Mouse (Mus musculus) hindbrain, embryonic 10.5 days (tissue): Measurements from ENCODE around the gene Rasd1. TPM values are rescaled to one million over a fixed set of nuclear protein-coding genes. Genes with fewer than 3 reads are reported as not detected.
"Not testable (repeated sequence)": the region's sequence is repeated elsewhere in the genome, so short reads cannot be mapped to it uniquely, and the experiment has no call there.

Experiments
- DNase-seq: peaks from one replicate; pipeline ENCODE4 v3.0.0-alpha.2; 2017; ENCODE audit warnings: low spot score
- H3K27ac ChIP-seq: fragments of 300-500 bp; sonication (generic); 2 replicates; pipeline ENCODE4 v1.5.1; 2016; ENCODE audit warnings: mild to moderate bottlenecking, moderate library complexity
- H3K27me3 ChIP-seq: fragments of 300-500 bp; sonication (generic); 2 replicates; pipeline ENCODE4 v1.6.1; 2016; ENCODE audit warnings: mild to moderate bottlenecking; ENCODE audit not compliant: poor library complexity, insufficient read depth, severe bottlenecking
- H3K36me3 ChIP-seq: fragments of 300-500 bp; sonication (generic); 2 replicates; pipeline ENCODE4 v1.6.1; 2016; ENCODE audit warnings: mild to moderate bottlenecking, moderate library complexity
- H3K4me1 ChIP-seq: fragments of 300-500 bp; sonication (generic); replicated peaks from 2 replicates; pipeline ENCODE4 v1.6.1; 2016; ENCODE audit warnings: mild to moderate bottlenecking
- H3K4me3 ChIP-seq: fragments of 300-500 bp; sonication (generic); 2 replicates; pipeline ENCODE4 v1.5.1; 2016; ENCODE audit warnings: mild to moderate bottlenecking, moderate library complexity
- H3K9me3 ChIP-seq: fragments of 300-500 bp; sonication (generic); 2 replicates; pipeline ENCODE4 v1.6.1; 2016; ENCODE audit warnings: mild to moderate bottlenecking, moderate library complexity
- WGBS: fragments of 180-500 bp; shearing (Covaris S2); methylation state at CpG from one replicate; pipeline ENCODE4 v1.1.7; 2016; 5-methylcytosine and 5-hydroxymethylcytosine counted together
- polyA plus RNA-seq: library from polyadenylated mRNA; unstranded; fragments of >200 nt; fragmentation: Nextera tagmentation; extraction: Ambion mirVana; gene quantifications from 2 replicates; pipeline ENCODE4 v1.2.1, GENCODE M21; 2016

Gene Rasd1
- polyA plus RNA-seq, 1 experiment from 2014 or later, result 2.9 TPM

DNA sequence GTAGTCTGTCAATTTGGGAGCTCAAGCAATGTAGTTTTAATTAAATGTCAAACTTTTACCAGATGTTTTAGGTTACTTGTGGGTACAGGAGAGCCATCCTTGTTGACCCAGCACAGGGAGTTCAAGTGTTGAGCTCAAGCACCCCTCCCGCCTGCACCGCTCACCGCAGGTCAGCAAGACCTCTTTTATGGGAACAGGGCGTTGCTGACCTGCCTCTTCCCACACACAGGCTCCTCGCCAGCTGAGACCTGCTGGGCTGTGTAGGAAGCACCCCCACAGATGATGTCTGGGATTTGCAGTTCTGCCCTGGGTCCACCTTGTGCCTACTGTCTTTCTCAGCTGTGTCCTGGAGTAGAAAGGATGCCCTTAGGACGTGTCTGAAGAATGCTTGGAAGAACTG is 8.0 kb downstream of the Rasd1 start:
- Histone ChIP-seq H3K9me3 (no peaks in the 10 kb centered on the region), H3K27ac (no peak overlapping the region), H3K4me1 (peaks cover 5% of the 10 kb centered on the region; the same call in 1 of the 2 replicates), H3K4me3 (no peak overlapping the region), H3K27me3 (peaks cover 6% of the 10 kb centered on the region; the same call in 1 of the 2 replicates), H3K36me3 (peaks cover 36% of the 10 kb centered on the region)
- no peak for DNase-seq
- 84% methylated on average over 6 of the region's 6 CpGs for WGBS

DNA sequence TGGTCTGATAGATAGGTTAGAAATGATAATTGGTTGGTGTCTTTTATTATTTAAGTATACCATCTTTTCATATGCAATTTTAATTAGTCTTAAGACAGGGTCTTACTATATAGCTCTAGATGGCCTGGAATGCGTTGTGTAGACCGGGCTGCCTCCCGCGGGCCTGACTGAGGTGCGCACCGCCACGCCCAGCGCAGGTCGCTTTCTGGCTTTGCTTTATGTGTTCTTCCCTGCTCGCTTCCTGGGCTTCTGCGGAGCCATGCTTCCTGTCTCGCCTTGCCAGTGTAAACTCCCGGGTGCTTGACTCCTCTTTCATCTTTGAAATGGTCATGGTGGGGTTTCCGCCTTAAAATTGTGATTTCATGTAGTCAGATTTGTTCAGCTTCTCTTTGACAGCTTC is 11.9 kb downstream of the Rasd1 start:
- WGBS, result 89% methylated on average over 14 of the region's 14 CpGs
- H3K27ac ChIP-seq, result no peak overlapping the region
- H3K4me1 ChIP-seq, result peaks cover 11% of the 10 kb centered on the region
- H3K36me3 ChIP-seq, result peaks cover 29% of the 10 kb centered on the region
- DNase-seq, result no peak
- no peak overlapping the region for H3K4me3 ChIP-seq
- no peaks in the 10 kb centered on the region for H3K27me3 ChIP-seq
- no peaks in the 10 kb centered on the region for H3K9me3 ChIP-seq

DNA sequence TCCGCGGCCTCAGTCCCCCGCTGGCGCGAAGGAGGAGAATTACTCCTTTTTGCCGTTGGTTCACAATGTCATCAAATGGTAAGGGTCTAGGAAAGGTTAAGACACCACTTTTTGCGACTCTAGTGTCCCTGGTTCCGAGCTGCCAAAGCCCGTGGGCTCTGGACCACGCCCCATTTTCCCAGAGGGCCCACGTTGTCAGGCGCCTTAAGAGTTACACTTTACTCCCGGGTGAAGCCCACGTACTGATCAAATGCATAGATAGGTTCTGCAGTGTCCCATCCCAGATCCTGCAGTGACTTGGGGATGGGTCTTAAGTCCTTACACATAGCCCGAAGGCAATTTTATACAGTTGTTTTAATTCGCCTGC is 16.4 kb downstream of the Rasd1 start:
- Histone ChIP-seq H3K27me3 (no peaks in the 10 kb centered on the region), H3K36me3 (peaks cover 8% of the 10 kb centered on the region; the same call in 1 of the 2 replicates), H3K9me3 (no peaks in the 10 kb centered on the region), H3K27ac (peak overlapping the region; percentile 98), H3K4me1 (peaks cover 21% of the 10 kb centered on the region), H3K4me3 (peak overlapping the region; percentile 98)
- no peak for DNase-seq
- 3% methylated on average over 16 of the region's 16 CpGs for WGBS

DNA sequence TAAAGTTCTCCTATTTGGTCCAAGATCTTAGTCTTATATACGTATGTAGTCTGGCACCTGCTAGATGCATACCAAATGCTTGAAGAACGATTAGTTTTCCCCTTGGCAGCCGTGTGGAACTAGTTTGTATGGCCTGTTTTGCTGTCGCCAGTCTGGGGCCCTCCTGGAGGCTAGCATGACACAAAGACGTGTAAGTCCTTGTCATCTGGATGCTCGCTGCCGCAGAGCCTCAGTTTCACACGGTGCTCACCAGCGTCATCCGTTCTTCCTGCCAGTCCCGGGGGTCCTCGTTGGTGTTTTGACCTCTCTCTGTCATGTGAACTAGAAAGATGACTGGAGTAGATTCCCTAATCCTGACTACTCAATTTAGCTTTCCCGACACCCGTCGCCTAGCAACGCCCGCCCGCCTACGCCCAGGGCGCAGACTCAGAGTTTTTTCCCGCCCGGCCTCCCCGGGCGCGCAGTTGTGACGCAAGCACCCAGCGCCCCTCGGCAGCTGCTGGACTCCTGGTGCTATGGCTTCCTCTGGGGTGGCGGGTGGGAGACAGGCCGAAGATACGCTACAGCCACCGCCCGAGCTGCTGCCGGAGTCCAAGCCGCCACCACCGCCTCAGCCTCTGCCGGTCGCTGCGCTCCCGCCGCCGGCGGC is 16.9 kb downstream of the Rasd1 start, which contains the start of gene Med9:
Gene Med9 (plus strand): TSS at position 455 of the 649 bp plus-strand sequence.
- peaks cover 8% of the 10 kb centered on the region; the same call in 1 of the 2 replicates for H3K36me3 ChIP-seq
- no peaks in the 10 kb centered on the region for H3K27me3 ChIP-seq
- peak within 1 kb of the TSS; percentile 98 for H3K4me3 ChIP-seq
- peak; percentile 96 for DNase-seq
- H3K27ac ChIP-seq, result peak within 1 kb of the TSS; percentile 98
- peaks cover 21% of the 10 kb centered on the region for H3K4me1 ChIP-seq
- H3K9me3 ChIP-seq, result no peaks in the 10 kb centered on the region
- 1% methylated on average over 43 of the region's 43 CpGs for WGBS

DNA sequence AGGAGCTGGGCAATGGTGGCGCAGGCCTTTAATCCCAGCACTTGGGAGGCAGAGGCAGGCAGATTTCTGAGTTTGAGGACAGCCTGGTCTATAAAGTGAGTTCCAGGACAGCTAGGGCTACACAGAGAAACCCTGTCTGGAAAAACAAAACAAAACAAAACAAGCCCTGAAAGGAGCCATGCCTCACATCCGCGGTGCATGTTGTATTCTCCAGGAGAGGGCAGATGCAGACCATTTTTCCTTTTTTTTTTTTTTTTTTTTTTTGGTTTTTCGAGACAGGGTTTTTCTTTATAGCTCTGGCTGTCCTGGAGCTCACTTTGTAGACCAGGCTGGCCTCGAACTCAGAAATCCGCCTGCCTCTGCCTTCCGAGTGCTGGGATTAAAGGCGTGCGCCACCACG is 19.9 kb downstream of the Rasd1 start:
- H3K4me3 ChIP-seq, H3K9me3 ChIP-seq, H3K27ac ChIP-seq, H3K27me3 ChIP-seq, DNase-seq, H3K36me3 ChIP-seq: not testable (repeated sequence)
- peaks cover 21% of the 10 kb centered on the region for H3K4me1 ChIP-seq
- WGBS, result 88% methylated on average over 10 of the region's 10 CpGs

DNA sequence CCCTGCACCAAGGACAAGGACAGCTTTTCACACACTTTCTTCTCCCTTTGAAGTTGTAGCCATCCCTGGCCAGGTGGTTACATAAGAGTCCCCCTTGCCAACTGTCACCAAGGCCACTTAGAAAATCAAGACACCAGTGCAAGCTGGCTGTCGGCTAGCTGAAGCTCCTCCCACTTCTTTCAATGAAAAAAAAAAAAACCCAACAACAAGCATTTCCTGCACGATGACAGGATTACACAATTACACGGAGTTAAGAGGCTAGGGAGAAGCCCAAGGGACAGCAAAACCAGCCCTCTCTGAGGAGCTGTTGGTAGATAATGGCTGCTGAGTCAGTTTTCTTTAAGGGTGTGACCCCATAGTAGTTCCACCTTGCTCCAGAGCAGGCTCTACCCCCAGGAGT is 23.4 kb downstream of the Rasd1 start:
- H3K36me3 ChIP-seq, result no peaks in the 10 kb centered on the region
- no peaks in the 10 kb centered on the region for H3K27me3 ChIP-seq
- 27% methylated on average over 3 of the region's 3 CpGs for WGBS
- no peak for DNase-seq
- no peaks in the 10 kb centered on the region for H3K4me1 ChIP-seq
- no peak overlapping the region for H3K4me3 ChIP-seq
- H3K27ac ChIP-seq, result no peak overlapping the region
- H3K9me3 ChIP-seq, result no peaks in the 10 kb centered on the region

DNA sequence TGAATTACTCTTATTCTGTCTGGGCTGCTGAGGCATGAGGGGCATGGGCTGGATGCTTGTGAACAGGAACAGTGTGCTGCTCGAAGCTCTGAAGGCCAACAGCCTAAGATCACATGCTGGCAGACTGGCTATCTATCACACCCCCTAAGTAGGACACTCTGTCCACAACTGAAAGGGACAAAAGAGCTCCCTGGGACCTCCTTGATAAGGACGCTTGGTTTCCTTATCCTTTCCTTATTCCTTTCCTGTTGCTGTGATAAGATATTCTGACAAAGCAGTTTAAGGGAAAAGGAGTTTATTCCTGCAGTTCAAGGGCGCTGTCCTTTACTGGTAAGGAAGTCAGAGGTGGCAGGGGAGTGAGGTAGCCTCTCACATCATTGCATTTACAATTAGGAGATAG is 24.1 kb downstream of the Rasd1 start:
- Histone ChIP-seq H3K4me3 (no peak overlapping the region), H3K27ac (no peak overlapping the region), H3K4me1 (no peaks in the 10 kb centered on the region), H3K36me3 (no peaks in the 10 kb centered on the region), H3K9me3 (no peaks in the 10 kb centered on the region), H3K27me3 (no peaks in the 10 kb centered on the region)
- DNase-seq, result no peak
- 69% methylated on average over 3 of the region's 3 CpGs for WGBS

DNA sequence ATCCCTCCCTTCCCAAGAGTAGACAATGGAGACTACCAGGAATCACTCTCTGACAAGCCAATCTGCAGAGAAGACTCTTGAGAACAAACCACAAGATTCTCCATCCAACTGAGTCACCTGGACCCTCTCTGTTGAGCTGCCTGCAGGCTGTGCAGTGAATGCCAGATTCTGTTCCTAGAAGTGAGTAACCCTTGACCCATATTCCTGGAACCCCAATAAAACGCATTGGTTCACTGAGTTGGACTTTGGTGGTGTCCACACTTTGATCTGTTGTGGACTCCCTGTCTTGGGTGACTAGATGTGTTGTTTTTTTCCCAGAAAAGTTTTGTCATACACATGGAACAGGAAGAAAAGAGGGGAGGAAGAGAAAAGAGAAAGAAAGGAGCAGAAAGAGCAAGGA is 24.9 kb downstream of the Rasd1 start:
- Histone ChIP-seq H3K27ac (no peak overlapping the region), H3K36me3 (no peaks in the 10 kb centered on the region), H3K4me1 (0 out of 2 replicates have a peak, but pooled peaks cover 3% of the 10 kb centered on the region), H3K4me3 (no peak overlapping the region), H3K9me3 (no peaks in the 10 kb centered on the region), H3K27me3 (no peaks in the 10 kb centered on the region)
- no peak for DNase-seq
- 90% methylated on average over 1 of the region's 1 CpGs for WGBS

DNA sequence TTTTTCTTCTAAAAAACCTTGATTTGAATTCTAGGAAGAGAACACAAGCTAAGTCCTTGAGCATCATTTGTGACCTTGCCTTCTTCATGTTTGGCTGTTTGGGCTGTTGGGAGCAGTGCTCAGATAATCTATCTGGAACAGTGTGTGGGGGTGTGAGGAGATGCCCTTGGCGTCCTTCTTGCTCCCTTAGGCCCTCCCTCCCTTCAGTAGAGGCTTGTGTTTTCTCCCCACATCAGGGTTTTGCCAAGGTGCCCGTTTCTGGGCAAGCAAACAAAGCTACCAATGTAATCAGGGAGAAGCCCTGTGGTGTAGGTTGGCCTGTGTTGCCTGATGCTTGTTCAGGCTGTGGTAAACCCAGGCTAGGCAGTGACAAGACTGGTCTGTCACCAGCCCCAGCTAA is 27.1 kb downstream of the Rasd1 start:
- H3K9me3 ChIP-seq, result no peaks in the 10 kb centered on the region
- 34% methylated on average over 2 of the region's 2 CpGs for WGBS
- H3K36me3 ChIP-seq, result no peaks in the 10 kb centered on the region
- no peaks in the 10 kb centered on the region for H3K27me3 ChIP-seq
- no peak overlapping the region for H3K4me3 ChIP-seq
- H3K4me1 ChIP-seq, result peaks cover 10% of the 10 kb centered on the region
- DNase-seq, result no peak
- no peak overlapping the region for H3K27ac ChIP-seq

DNA sequence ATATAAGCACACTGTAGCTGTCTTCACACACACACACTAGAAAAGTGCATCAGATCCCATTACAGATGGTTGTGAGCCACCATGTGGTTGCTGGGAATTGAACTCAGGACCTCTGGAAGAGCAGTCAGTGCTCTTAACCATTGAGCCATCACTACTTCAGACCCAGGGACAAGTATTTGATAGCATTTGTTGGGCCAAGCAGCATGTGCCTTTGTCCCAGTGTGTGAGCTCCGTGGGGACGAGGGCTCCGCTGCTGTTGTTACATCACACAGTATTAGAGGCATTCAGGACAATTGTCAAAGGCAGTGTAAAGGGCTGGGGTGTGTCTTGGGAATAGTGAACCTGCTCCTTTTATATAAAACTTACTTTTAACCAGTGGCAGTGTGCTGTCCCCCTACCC is 27.7 kb downstream of the Rasd1 start:
- no peak for DNase-seq
- H3K36me3 ChIP-seq, result no peaks in the 10 kb centered on the region
- no peaks in the 10 kb centered on the region for H3K9me3 ChIP-seq
- peaks cover 12% of the 10 kb centered on the region for H3K4me1 ChIP-seq
- H3K4me3 ChIP-seq, result no peak overlapping the region
- 76% methylated on average over 3 of the region's 3 CpGs for WGBS
- H3K27me3 ChIP-seq, result peaks cover 3% of the 10 kb centered on the region; the same call in 1 of the 2 replicates
- no peak overlapping the region for H3K27ac ChIP-seq

DNA sequence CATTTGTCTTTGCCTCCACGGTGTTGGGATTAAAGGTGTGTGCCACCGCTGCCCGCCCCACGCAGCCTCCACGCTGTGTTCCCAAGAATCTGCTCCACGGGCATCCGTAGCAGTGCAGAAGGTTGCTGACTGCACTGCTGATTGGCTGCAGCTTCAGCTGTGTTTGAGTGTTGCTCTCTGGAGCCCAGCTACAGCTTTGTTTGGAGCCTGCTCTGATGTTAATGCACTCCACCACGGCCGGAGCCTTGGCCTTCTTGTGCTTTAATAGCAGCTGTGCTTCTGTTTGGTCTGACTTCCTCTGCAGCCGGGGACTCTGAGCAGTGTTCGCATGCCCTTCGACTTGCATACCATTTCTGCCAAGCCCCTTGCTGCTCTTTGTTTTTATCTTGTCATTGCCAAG is 30.8 kb downstream of the Rasd1 start:
- DNase-seq, result no peak
- Histone ChIP-seq H3K27me3 (peaks cover 7% of the 10 kb centered on the region; the same call in 1 of the 2 replicates), H3K4me1 (peaks cover 18% of the 10 kb centered on the region), H3K36me3 (no peaks in the 10 kb centered on the region), H3K4me3 (no peak overlapping the region), H3K9me3 (no peaks in the 10 kb centered on the region), H3K27ac (0 out of 2 replicates have a peak overlapping the region, but pooled peaks have one; percentile 31)
- 49% methylated on average over 12 of the region's 12 CpGs for WGBS

DNA sequence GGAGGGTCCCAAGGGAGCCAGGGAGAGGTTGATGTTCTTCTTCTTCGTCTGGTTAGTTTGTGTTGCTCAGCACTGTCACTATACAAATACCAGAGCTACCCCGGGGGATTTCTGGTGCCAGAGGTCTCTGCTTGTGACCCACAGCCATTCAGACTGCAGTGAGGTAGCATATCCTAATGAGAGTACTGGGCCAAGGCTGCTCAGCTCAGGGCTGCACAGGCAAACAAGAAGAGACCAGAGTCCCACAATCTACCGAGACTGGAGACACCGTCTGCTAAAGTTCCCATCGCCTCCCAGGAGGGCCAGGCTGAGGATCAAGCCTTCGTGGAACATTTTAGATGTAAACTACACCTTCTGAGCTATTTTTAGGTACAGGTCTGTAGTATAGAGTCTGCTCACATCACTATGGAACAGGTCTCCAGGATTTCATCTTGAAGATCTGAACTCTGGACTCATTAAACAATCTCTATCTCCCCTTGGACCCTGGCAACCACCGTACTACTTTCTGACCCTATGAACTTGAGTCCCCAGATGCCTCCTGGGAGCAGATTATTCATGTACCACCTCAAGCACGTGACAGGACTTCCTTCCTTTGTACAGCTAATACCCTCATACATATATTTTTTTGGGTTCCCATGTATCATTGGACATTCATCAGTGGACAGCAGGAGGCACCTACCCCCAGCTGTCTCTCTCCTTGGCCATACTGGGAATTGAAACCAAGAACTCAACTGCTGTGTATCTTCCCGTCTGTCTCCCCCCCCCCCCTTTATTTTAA is 32.0 kb downstream of the Rasd1 start:
- Histone ChIP-seq H3K4me3 (no peak overlapping the region), H3K27me3 (peaks cover 7% of the 10 kb centered on the region; the same call in 1 of the 2 replicates), H3K36me3 (no peaks in the 10 kb centered on the region), H3K27ac (no peak overlapping the region), H3K9me3 (no peaks in the 10 kb centered on the region), H3K4me1 (peaks cover 18% of the 10 kb centered on the region)
- DNase-seq, result no peak
- 75% methylated on average over 9 of the region's 9 CpGs for WGBS

DNA sequence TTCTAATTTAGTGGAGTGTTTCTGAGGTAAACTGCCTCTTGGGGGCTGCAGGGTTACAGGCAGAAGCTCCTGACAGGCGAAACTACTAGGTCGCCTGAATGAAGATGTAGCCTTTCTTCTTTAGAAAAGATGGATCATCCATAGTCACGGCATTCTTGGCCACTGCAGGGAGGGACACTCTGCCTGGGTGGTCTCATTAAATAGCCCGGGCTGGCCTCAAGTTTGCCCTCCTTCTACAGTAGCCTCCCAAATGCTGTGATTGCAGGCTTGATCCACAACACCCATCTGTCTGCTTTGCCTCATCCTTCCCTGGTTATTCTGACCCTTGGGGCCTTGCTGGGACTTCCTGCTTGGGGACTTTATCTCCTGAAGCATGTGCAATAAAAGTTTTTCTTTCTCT is 34.7 kb downstream of the Rasd1 start:
- WGBS, result 51% methylated on average over 4 of the region's 4 CpGs
- H3K4me1 ChIP-seq, result peaks cover 28% of the 10 kb centered on the region
- no peak for DNase-seq
- H3K27me3 ChIP-seq, result peaks cover 7% of the 10 kb centered on the region; the same call in 1 of the 2 replicates
- no peaks in the 10 kb centered on the region for H3K9me3 ChIP-seq
- H3K4me3 ChIP-seq, result no peak overlapping the region
- H3K27ac ChIP-seq, result no peak overlapping the region
- H3K36me3 ChIP-seq, result no peaks in the 10 kb centered on the region
